Mouse (Mus musculus) thymus, postnatal 36 days (tissue): ENCODE results near the gene Hspb6.

Source experiments
- DNase-seq, 2 experiments: peaks; one replicate each; pipeline ENCODE4 v3.0.0; 2022; ENCODE audit warnings: mixed read lengths in 2 of 2

Hspb6 gene

DNA sequence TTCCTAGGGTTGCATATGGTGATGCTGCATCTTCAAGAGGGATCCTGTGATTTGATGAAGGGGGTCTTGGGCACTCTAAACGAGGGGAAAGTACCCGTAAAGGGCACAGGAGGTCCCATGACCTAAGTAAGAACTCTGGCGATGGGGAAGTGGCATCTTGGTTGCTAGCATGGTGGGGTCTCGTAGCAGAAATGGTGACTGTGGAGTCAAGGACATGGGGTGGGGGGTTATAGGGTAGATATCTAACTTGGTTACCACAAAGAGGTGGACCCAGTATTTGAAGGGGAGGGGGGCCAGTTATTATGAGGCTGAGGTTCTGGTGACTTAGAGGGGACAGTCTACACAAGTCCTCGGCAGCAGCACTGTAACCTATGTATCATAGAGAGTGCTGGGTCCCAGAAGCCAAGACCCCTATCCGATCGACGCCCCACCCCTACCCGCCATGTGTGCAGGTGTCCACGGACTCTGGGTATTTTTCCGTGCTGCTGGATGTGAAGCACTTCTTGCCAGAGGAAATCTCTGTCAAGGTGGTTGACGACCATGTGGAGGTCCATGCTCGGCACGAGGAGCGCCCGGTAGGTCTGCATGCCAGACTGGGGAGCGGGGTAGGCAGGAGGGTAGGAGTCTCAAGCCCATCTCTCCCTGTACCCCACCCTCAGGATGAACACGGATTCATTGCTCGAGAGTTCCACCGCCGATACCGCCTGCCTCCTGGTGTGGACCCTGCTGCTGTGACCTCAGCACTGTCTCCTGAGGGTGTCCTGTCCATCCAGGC is 2.0 kb downstream of the Hspb6 start:
- peak in 1 of 2 experiments; percentile 21 for DNase-seq

GRCm38 (mm10) chr7:30556894-30557536 is 5.0 kb downstream of the Hspb6 start:
- no peak for DNase-seq

DNA sequence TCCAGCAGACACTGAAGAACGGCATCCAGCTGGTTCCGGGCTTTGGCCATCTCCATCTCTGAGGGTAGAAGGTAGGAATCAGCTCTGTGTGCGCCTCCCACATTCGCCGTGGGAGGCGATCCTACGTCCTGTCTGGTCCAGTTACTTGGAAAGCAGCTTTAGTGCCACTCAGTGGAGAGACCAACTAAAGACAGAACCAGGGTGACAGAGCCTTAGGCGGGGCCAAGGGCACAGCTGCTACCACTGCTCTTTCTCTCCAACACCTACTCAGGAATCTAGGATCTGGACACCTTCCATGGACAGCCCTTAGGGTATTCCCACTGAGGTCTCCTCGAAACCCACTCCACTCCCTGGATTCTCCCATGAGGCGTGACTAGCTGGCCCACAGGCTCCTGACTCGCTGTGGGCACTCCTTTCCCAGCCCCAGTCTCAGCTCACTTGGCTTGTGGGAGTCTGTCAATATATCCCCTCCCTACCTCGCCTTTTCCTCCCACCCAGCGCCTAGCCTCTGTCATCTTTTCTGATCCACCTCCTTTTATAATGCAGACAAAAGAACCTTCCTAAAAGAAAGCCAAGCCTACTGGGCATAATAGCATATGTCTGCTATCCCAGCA is 6.0 kb downstream of the Hspb6 start:
- DNase-seq, result no peak

DNA sequence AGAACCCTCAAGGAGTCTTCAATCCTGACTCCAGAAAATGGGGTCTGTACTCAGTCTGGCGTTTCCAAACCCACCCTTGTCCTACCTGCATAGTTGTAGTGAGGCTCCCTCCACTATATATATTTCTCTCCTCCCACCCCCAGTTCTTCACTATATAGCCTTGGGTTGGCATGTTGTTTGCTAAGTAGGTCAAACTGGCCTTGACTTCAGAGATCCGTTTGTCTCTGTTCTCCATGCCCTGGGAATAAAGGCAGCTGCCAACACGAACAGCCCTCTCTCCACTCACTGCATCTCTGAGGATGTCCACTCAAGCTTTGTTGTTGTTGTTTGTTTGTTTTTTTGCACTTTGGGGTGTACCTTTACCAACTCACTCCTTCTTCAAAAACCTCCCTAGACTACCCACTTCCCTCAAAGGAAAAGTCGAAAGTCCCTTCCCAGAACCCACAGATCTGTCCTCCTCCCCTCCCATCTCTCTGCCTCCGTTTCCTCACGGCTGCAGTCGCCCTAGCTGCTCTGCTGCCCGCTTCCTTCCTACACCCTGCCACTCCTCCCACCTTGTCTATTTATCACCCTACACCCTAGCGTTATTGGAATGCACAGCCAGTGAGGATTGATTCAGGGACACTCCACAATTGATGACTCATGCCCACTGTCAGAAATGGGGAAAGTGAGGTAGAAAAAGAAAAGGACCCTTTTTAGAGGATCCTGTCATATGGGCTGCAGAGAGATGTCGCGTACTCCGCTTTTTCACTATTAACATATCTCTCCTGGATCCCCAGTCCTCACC is 6.9 kb downstream of the Hspb6 start:
- no peak for DNase-seq

DNA sequence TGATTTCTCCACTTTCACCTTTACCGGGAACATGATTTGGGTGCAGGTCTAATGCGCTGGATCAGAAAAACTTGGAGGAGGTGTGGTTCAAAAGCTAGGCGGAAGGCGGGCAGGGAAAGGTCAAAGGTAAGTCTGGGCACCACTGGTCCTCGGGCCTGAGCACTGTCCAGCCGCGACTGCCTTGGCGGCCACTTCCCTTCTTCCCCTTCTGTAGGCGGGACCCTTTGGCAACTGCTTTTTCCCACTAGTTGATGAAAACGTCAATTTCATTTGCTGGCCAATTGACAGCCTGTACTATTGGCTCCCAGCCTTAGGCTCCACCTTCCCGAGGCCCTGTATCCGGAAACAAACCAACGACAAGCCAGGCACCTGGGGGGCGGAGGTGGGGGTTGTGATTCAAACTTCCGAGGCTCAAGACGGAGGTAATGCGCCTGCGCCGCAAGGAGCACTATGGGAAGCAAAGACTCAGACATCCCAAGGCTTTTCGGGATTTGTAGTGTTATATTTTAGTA is 7.5 kb downstream of the Hspb6 start, which contains the start of gene Lin37:
TSS of gene Lin37 (minus strand) at position 396 of the 512 bp plus-strand sequence.
- peak; percentile 91 to 96 for DNase-seq

GRCm38 (mm10) chr7:30560296-30560695 is 8.3 kb downstream of the Hspb6 start:
- DNase-seq, result no peak

DNA sequence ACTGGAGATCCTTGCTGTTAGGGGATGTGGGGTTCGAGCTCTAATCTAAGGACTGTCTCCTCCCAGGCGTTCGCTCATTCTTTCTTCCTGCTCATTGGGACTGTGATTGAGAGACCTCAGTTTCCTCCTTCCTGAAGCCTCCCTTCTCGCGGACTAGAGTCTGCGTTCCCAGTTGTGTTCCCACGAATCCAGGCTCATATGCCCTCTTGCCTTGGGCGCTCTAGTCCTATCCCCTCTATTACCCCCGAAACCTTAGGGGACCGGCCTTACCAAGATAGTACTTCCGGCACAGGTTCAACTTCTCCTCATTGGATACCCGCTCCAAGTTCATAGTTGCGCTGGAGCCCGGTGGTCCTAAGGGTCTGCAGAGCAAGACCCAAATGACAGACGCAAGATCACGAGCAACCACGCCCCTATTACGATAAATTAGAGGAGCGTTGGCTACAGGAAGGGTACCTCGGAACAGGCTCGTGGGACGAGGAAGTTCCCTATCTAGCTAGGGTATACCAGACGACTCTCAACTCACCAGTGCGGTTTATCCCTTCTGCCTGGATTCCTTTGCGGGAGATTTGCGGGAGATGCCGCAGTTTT is 10.6 kb downstream of the Hspb6 start:
- no peak for DNase-seq

DNA sequence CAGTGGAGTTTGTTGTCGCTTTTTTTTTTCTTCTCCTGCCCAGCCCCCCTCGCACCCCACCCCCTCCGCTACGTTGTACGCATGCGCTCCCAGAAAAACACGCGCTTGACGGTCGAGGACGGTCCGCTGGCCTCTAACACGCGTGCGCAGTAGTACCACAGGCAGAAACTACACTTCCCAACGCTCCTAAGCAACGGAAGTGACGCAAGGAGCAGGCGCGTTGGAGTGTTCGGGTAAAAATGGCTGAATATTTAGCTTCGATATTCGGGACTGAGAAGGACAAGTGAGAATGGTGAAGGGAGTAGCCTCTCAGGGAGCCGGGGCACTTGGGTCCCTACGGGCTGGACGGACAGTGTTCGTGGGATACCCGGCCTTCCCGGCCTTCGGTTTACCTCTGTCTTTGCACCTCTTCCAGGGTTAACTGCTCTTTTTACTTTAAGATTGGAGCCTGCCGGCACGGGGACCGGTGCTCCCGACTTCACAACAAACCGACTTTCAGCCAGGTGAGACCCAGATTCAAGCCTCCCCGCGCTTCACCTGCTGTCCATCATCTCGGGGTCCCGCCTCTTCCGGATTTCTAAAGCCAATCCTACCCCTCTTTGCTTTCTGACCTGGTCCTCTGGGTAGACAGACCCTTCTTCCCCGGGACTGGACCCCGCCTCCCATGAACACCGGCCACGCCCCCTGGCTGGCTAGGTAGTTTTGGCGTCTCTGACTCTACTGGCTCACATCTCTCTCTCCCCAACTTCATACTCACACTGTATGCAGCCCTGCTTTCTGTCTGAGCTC is 11.3 kb downstream of the Hspb6 start, which contains the start of the genes U2af1l4, Gm49396 and Psenen:
TSS of gene U2af1l4 (plus strand) at position 185 of the 789 bp plus-strand sequence.
TSS of gene Gm49396 (plus strand) at position 228 of the 789 bp plus-strand sequence.
TSS of gene Psenen (minus strand) at position 511 of the 789 bp plus-strand sequence.
- DNase-seq, result peak; percentile 93 to 95

- DNase-seq, result peak; percentile 57 to 70
Observed at GRCm38 (mm10) chr7:30563906-30564280, 11.9 kb downstream of the Hspb6 start.

GRCm38 (mm10) chr7:30564970-30565571 is 13.1 kb downstream of the Hspb6 start, which contains the start of gene Igflr1:
TSS of gene Igflr1 (plus strand) at chr7:30565427.
- no peak for DNase-seq

- no peak for DNase-seq
Observed at GRCm38 (mm10) chr7:30566033-30566432, 14.1 kb downstream of the Hspb6 start.

DNA sequence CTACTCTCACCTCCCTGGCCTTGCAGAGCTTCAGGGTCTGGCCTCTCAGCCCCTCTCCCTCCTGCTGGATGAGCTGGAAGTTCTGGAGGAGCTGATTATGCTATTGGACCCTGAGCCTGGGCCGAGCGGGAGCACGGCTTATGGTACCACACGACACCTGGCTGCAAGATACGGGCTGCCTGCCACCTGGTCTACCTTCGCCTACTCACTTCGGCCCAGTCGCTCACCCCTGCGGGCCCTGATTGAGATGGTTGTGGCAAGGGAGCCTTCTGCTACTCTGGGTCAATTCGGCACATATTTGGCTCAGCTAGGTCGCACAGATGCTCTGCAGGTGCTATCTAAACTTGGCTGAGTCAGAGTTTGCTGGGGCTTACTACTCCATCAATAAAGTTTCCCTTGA is 15.6 kb downstream of the Hspb6 start:
- DNase-seq, result no peak

DNA sequence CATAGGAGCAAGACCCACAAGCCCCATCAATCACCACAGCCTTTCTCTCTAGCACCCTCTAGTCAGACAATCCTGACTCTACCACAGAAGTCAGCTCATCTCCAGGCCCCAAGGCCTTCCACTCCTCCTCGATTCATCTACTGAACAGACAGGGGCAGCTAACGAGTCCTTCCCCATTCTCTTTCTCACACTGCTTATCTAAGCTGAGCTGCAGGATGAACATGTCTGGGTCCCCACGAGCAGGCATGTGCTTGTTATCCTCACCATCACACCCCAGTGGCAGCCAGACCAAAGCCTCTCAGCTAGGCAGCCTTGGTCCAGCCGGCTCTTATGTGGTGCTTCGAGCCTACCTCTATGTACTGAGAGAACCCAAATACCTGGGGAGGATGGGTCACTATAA is 20.4 kb downstream of the Hspb6 start:
- DNase-seq, result no peak

DNA sequence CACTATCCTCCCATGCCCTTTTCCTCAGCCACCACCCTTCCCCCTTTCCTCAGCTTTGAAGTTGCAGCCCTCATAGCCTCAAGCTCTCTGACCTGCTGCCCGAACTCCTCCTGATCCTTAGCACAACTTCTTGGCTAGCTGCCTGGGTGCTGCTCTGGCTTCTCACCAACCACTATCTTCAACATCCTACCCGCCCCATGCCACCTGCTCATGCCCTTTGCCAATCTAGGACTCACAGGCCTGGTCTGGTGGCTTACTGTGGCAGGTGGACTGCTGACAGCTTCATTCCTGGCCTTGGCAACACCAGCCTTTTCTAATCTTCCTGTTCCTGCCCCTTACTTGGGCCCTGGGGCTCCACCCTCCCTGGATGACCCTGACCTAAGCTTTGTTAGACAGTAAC is 21.0 kb downstream of the Hspb6 start:
- DNase-seq, result no peak

GRCm38 (mm10) chr7:30579950-30580349 is 28.0 kb downstream of the Hspb6 start:
- DNase-seq, result no peak

DNA sequence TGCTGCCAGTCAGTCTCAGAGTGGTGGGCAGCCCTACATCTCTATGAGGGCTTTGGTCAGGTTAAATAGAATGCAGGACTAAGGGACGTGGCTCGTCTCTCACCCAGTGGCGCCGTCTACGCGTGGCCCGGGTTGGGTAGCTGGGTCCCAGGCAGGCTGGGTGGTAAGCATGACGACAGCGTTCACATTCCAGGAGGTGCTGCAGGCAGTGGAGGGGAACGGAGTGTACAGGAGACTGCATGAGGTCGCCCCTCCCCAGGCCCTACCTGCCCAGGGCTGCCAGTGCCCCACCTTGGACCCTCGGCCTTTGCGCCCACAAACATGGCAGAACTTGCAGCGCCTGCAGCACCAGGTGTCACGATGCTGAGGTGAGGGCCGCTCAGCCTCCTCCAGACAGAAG is 29.6 kb downstream of the Hspb6 start:
- no peak for DNase-seq

DNA sequence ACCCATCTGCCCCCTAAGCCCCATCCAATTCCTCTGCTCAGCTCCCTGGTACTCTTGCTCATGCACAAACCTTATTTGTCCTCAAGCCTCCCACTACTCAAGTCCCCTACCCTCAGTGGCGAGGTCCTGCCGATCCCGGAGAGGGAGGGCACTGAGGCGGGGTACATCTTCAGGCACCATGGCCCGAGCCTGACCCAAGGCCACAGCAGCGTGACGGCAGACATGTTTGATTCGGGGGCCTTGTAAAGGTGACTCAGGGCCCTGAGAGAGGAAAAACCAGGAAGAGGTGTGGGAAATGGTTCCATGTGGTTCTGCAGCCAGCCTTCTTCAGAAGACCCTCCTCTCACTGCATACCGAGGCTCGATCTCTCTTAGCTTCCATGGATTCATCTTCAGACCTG is 32.4 kb downstream of the Hspb6 start:
- no peak for DNase-seq

DNA sequence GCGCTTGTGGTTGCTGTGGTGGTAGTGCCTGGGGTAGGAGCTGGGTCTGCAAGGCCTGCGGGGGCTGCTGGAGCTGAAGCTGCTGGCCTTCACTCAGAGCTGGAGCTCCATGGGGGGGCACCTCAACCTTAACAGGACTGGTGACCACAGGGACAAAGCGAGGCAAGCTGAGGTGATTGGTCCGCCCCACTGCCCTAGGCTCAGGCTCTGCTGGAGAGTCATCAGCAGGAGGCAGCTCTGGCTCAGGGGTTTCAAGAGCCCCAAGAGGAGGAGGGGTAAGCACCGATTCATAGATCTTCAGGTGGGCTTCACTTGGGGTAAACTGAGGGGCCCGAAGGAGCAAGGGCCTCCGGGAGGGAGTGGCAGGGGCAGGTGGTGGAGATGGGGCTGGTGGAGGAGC is 33.2 kb downstream of the Hspb6 start:
- DNase-seq, result no peak

GRCm38 (mm10) chr7:30586455-30587020 is 34.6 kb downstream of the Hspb6 start:
- DNase-seq, result peak in 1 of 2 experiments; percentile 43
